Mouse (Mus musculus): ENCODE measurements around the gene Slc46a1.

Gene Slc46a1

DNA sequence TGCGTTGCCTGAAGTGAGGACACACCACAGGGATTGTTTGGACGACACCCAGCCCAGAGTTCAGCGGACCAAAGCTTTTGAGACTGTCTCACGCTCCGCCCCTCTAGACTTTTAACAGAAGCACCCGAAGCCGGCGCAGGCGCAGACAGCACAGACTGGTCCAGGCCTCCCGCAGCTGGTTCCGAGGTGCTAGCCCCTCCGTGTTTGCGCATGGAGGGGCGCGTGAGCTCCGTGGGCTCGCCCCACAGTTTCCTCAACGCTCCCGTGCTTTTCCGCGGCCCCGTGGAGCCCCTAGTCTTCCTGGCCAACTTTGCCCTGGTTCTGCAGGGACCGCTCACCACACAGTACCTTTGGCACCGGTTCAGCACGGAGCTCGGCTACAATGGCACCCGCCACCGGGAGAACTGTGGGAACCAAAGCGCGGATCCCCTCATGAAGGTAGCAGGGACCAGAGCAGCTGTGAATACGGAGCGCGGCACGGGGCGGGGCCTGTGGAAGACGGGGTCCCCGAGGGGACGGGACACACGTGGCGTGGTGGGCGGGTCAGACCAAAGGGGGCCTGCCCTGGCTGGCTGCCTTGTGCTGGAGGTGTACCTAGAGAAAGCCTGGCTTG, at the start of gene Slc46a1:
TSS of gene Slc46a1 (plus strand) at position 130 of the 613 bp plus-strand sequence.
- peak; percentile 89 for DNase-seq

DNA sequence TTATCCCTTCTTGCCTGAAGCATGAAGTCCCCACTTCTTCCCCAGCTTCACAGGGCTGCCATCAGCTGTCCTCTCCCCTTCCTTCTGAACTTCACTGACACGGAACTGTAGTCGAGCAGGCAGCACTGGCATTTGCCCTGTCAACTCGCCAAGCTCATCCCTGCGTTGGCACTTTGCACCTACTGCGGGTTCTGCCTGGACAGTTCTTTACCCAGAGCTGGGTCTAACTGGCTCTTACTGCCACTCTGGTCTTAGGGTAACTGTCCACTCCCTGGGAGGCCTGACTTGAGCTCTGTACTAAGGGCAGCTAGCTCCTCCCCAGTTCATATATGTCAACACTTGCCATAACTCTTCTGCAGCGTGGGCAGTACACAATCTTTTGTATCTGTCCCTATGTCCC, 48.6 kb upstream of the Slc46a1 start:
- no peak for DNase-seq

DNA sequence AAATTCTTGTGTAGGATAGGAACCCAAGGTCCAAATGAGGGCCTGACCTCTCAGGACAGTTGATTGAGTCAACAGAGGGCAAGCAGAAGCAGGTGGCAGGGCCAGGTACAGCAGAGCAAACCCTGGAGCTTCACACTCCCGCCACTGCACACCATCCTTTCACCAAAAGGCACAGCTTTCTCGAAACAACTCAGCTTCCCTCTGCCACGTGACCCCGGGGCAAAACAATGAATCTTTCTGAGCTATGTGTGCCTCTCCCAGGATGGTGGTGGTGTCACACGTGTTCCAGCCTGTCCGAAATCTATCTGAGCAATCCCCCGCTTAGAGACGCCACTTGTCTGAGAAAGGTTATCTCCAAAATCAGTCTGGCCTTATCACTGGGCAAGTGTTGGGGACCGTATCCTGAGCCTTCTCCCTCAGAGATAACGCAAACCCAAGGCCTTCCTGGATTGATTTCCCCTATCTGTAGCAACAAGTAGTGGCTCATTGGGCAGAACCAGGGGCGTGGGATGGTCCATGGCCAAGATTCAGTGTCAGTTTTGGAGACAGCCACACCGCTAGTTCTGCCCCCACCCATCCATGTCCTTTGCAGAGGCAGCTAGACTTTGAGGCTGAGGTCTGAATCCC, 45.1 kb upstream of the Slc46a1 start:
- peak; percentile 12 for DNase-seq

DNA sequence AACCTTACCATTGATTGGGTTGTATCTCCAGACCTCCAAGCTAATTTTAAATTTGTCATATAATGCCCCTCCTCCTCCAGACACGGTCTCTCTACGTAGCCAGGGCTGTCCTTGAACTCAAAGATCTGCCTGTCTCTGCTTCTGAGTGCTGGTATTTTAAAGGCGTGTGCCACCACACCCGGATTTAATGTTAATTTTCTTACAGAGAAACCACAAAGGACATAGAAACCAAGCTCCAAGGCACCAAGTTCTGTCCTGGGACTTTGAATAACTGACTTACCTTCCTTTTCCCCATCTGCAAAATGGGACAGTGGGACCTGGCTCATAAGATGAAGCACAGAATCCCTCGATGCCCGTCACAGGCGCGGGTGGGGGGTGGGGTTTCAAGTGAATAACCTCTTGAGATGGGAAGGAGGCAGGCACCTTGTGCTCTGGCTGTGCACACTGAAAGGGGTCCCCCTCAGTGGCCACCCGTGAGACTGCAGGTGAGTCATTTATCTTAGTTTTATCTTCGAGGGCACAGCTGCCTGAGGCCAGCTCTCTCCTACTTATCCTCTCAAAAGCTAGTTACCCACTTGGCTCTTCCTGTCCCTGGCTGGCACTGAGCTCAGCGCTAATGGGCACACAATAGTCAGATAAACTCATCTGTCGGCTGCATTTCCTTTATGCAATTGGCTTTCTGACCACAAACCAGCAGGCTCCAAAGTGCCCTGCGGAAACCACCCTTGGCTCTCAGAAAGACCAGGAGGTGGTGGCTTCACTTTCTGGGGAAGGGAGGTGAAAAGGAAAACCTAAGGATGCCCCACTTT, 44.1 kb upstream of the Slc46a1 start:
- DNase-seq: peak; percentile 42

DNA sequence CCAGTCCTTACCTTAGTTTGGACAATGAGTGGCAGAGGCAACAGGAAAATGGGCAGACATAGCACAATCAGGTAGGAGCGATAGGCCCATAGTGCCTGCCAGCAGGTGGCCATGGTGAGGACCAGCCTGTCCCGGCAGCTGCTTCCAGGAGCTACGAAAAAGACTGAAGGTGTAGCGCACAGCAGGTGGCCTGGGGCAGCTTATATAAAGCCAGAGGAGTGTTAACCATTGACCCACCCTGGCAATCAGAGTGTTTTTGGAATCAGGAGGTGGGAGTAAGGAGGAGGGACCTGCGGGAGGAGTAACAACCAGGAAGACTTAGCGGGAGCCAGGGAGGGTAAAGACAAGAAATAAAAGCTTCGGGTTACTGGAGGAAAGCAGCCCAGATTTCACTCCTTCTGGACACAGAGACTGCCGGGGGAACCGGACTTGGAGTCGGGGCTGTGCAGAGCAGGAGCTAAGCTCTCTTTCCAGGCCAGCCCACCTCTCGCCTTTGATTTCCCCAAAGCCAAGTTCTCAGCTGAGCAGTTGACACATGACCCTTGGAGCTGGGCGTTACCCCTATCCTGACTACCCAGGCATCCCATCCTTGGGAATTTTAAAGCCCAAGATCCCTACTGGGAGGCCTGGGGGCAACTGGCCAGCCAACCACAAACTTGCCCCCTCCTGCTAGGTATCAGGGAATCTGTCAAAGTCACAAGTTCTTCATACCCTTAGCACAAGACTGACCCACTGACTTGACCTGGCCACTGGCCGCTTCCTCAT, 43.3 kb upstream of the Slc46a1 start, which contains the start of gene Slc13a2:
TSS of gene Slc13a2 (minus strand) at position 163 of the 765 bp plus-strand sequence.
- DNase-seq: peak; percentile 17

DNA sequence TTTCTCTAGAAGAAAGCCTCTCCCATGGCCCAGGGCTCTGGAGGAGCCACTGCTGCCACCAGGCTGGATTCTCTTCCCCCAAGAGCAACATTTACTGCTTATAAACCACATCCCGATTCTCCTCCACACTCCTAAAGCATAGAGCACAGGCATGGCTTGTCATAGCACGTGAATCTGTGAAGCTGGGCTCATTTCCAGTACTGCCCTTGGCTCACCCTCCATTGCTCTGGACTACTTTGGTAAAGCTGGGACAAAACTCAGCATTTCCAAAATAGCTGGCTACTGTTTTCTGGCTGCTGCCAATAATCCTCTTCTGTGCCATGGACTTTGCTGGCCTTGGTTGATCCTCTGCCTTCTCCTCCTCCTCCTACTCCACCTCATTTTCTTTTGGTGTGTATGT, 41.1 kb upstream of the Slc46a1 start:
- peak; percentile 47 for DNase-seq

DNA sequence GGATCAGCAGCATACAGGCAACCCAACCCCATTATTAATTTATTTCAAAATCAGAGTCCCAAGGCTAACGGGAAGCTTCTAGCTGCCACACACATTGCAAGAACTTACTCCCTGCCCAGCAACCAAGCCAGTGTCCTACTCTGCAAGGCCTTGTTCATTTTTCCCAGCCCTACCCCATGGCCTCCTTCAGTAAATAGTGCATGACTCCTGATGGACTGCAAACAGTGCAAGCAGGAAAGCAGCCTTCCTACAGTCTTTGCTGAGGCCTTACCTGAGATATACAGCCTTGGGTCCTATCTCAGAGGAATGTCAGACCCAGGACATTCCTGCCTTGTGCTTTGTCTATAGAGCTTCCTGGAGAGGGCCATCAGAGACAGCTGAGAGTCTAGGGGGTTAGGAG, 39.9 kb upstream of the Slc46a1 start:
- DNase-seq: no peak

DNA sequence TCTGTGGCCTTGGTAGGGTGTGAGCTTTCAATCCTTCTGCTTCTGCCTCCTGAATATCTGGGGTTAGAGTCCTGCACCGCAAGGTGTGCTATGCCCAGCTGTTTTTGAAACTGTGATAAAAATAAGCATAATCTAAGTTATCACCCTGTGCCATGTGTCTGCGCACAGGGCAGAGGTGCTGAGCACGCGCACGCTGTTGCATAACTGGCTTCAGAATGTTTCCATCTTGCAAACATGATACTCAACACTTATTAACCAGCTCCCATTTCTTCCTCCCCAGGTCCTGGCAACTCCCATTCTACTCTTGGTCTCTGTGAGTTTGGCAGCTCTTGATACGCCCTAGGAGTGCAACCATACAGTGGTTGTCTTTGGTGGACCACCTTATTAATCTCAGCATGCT, 37.8 kb upstream of the Slc46a1 start:
- DNase-seq: no peak

DNA sequence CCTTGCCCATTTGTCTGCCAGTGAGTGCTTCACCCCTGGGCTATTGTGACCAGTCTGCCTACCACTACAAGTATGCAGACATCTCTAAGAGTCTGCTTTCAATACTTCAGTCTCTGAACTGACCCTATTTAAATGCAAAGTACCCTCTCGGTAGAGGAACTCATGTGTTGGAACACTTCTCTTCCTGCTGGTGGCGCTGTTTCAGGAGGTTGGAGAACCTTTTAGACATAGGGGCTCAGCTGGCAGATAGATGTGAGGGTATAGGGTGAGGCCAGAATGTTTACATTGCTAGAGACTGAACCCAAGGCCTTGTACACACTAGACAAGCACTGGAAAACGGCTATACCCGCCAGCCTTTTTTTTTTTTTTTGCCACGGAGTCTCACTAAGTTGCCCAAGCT, 37.2 kb upstream of the Slc46a1 start:
- no peak for DNase-seq

DNA sequence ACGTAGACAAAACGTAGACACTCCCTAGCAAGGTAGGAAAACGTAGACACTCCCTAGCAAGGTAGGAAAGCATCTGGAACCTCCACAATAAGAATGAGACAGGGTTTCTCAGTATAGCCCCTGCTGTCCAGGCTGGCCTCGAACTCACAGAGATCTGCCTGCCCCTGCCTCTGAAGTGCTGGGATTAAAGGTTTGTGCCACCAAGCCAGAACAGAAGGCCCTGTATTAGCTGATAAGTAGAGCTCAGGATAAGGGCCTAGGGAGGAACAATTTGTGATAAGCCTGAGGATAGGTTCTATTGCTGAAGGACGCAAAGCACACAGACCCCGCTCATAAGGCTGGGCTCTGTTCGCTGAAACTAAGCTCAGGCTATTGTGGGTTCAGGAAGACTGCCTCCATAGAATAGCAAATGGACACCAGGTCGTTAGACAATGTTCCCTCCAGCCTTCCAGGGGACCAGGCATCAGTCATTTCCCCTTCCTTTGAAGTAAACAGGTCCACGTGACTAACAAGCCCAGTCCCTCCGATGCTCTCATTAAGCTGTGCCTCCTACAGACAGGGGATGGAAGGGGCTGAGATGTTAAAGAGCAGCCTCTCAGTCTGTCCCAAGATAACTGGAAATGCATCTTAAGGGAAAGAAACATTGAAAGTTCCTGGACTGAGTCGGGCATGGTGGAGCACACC, 35.2 kb upstream of the Slc46a1 start:
- no peak for DNase-seq

DNA sequence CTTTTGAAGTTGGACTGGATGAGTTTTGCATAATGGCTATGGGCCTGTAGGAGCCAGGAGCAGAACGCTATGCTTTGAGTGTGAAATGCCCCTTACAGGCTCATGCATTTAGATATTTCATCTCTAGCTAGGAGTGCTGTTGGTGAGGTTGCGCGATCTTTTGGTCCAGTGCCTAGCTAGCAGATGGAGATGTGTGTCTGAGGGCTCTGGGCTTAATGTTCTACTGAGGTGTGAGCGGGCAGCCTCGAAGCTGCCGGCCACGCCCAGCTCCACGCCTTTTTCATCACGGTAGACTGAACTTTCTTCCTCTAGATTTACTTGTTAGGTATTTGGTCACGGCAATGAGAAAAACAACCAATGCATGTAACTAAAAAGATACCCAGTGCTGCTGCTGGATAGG, 34.3 kb upstream of the Slc46a1 start:
- DNase-seq: no peak

DNA sequence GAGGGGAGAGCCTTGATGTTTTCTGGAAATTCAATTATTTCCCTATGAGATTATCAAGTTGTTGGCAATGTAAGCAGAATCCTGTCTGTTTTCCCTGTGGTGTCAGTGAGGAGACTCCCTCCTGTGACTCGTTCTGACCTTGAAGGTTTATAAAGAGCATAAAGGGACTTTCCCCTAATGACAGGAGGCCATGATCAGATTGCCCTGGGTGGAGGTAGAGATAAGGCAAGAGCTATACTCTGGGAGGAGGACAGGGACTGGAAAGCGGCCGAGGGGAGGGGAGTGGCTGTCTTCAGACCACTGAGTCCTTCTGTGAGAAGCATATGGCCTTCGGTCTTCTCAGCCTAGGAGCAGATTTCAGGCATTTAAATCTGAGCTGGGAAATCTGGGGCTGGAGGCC, 31.4 kb upstream of the Slc46a1 start:
- DNase-seq: no peak

DNA sequence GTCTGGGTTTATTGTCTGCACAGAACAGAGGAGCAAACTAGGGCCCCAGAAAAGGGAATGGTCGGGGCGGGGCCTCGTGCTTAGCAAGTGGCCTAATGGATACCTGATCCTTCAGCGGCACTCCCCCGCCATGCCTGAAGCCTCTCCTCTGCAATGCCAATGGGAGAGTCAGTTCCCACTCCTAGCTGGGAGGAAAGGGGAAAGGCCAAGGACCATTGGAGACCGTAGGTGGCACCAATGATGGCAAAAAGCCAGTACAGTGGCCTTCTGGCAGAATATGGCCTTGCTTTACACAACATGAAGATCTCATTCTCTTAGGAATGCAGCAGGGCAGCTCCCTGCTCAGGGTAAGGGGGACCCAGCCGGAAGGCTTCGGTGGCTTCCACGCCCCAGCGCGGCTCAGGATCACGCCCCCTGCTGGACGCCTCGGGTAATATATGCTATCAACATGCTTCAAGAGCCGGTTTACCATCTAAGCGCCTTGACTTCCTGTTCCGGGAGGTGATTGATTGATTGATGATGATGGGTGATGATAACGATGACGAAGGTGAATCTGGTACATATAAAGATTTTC, 29.6 kb upstream of the Slc46a1 start:
- DNase-seq: peak; percentile 68

DNA sequence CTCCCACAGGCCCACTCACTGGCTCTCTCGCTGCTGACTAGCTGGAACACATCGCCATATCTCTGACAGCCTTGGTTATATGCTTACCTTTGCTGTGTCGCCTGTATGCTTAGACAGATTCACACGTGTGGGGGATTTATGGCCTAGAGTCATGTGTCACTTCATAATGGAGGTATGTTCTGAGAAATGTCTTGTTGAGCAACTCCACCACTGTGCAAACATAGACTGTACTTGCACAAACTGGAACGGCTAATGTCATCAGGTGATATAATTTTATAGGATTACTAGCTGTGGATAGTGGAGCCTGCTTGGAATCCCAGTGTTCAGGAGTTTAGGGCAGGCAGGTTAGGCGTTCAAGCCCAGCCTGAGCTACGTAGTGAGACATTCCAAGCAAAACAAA, 28.3 kb upstream of the Slc46a1 start:
- peak; percentile 37 for DNase-seq

DNA sequence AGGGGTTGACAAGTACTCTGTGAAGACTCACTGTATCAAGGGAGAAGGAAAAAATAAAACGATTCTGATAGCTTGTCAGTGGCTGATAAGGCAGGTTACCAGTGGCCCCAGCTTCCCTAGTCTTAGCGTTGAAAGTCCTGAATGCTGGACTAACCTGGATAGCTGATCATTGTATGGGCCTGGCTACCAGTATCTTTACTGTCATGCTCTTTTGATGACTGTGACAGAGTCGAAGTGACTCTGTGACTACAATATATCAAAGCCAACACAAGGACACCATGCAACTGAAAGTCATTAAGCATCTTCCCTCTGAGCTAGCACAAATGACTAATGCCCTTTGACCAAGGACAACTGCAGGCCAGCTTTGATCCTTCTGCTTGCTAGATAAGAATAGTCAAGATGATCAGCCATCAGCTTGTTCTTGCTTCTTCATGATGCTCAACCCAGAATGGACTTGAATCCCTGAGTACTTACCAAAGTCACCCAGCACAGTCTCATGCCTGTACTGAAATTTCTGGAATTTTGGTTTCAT, 27.0 kb upstream of the Slc46a1 start:
- no peak for DNase-seq

DNA sequence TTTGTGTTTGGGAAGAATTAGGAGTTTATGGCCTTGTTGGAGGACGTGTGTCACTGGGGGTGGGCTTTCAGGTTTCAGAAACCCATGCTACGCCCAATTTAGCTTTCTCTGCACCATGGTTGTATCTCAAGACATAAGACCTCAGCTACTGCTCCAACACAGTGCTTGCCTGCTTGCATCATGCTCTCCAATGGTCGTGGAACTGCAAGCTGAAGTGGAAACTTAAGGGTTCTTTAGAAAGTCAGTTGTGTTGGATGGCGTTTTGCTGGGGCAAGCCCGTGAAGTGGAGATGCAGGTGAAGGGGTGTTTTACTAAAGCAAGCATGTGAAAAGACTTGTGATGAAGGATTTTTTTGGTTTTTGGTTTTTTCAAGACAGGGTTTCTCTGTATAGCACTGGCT, 22.4 kb upstream of the Slc46a1 start:
- DNase-seq: peak; percentile 65

DNA sequence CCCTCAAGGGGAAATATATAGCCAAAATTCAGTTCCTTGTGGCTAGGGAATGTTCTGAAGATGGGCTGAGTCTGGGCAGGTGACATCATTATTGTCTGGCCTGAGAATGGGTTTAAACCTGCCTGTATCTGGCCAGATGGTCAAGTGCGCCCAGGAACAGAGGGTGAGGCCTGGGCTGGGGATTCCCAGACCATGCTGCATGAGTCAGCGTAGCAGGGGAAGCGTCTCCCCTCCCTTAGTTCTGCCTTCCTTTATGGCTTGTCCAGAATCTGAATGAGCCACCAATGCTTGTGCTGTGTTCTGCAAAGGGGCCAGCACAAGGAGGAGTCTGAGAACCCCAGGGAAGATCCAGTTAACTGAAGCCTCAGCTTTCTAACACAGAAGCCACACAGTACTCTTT, 18.3 kb upstream of the Slc46a1 start:
- DNase-seq: no peak

DNA sequence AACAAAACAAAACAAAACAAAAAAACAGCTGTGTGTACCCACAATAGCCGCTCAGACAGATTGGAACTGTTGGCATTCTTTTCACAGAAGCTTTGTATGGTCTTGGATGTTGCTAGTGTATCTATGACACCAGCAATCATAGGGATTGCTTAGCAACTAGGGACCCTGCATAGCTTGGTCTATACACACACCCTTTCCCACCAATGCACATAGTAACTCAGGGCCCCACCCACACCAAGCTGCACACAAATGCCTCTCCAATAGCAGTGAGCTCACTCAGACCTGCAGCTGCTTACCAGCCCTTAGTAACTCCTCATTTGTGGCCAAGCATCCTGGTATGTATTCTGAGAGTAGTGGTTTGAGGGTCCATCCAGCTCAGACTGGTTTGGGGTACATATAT, 17.3 kb upstream of the Slc46a1 start:
- no peak for DNase-seq

DNA sequence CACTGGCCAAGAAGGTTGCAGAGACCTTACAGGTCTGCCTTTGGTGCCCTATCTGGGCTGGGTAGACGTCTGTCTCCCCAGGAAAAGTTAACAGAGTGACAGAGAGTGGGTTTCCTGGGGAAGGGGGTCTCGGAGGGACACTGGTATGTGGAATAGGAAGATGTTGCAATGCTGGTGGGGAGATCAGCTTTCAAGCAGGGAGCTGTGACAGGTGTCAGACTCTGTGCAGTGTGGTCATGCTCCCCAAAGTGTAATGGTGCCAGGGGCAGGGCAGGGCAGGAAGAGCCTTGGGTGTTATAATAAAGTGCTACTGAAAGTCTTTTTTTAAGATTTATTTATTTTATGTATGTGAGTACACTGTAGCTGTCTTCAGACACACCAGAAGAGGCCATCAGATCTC, 15.2 kb upstream of the Slc46a1 start:
- DNase-seq: no peak

DNA sequence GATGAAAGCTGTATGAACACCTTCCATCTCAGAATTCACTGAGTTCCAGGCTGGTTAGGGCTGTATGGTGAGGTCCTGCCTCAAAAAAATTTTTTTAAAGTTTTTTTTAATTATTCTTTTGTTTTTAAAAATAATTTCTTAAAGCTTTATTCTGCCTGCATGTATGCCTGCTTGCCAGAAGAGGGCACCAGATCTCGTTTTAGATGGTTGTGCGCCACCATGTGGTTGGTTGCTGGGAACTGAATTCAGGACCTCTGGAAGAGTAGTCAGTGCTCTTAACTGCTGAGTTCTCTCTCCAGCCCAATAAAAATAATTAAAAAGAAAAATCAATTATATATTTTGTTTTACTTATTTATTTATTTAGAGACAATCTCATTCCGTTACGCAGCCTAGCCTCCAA, 11.8 kb upstream of the Slc46a1 start:
- peak; percentile 87 for DNase-seq

DNA sequence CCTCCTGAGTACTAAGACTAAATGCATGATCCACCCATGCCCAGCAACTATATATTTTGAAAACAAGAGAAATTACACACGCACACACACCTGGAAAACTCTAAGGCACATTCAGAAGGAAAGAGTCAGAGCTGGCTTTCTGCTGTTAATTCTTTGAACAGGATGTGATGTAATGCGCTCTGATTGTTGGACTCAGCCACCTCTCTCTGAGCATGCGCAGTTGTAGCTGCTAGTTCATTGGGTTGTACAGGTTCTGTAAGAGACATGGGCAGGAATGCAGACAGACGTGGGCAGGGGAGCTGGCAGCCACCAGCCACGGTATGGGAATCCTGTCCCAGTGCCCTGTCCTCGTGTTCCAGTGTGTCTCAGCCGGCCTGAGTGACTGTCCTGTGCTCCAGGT, 11.2 kb upstream of the Slc46a1 start:
- DNase-seq: no peak

DNA sequence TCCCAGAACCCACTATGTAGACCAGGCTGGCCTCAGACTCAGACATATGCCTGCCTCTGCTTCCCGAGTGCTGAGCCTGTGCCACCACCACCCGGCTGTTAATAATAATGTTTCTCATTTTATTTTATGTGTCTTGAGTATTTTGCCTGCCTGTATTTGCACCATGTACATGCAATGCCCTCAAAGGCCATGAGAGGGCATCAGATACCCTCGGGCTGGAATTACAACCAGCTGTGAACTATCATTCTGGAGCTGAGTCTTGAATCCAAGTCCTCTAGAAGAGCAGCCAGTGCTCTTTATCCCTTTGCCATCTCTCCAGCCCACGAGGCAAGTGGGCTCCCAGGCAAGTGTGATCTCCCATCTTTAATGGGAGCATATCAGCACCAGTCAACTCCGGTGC, 10.2 kb upstream of the Slc46a1 start:
- DNase-seq: peak; percentile 80

Measured in lung, postnatal 36 days (tissue).